Mouse (Mus musculus) liver, embryonic 12.5 days (tissue): ENCODE measurements around the gene Tbl1x. TPM values are rescaled to one million over a fixed set of nuclear protein-coding genes. Genes with fewer than 3 reads are reported as not detected.
"Not testable (repeated sequence)": the region's sequence is repeated elsewhere in the genome, so short reads cannot be mapped to it uniquely, and the experiment has no call there.

ENCODE experiments used
- ATAC-seq: fragments of 200-750 bp; cut with Nextera tagmentation; 2 replicates; pipeline ENCODE4 v1.8.0; 2017; ENCODE audit warnings: moderate number of reproducible peaks, mild to moderate bottlenecking, moderate library complexity
- H3K27ac ChIP-seq: fragments of 300-500 bp; sonication (generic); 2 replicates; pipeline ENCODE4 v1.5.1; 2016; ENCODE audit warnings: mild to moderate bottlenecking
- H3K27me3 ChIP-seq: fragments of 300-500 bp; sonication (generic); replicated peaks from 2 replicates; pipeline ENCODE4 v1.6.1; 2016; ENCODE audit warnings: mild to moderate bottlenecking, moderate library complexity
- H3K36me3 ChIP-seq: fragments of 300-500 bp; sonication (generic); 2 replicates; pipeline ENCODE4 v1.6.1; 2016; ENCODE audit warnings: mild to moderate bottlenecking, moderate library complexity
- H3K4me1 ChIP-seq: fragments of 300-500 bp; sonication (generic); 2 replicates; pipeline ENCODE4 v1.6.1; 2016
- H3K4me2 ChIP-seq: fragments of 300-500 bp; sonication (generic); 2 replicates; pipeline ENCODE4 v1.6.1; 2016; ENCODE audit warnings: mild to moderate bottlenecking, moderate library complexity
- H3K4me3 ChIP-seq: fragments of 300-500 bp; sonication (generic); 2 replicates; pipeline ENCODE4 v1.5.1; 2016; ENCODE audit warnings: mild to moderate bottlenecking, moderate library complexity
- H3K9ac ChIP-seq: fragments of 300-500 bp; sonication (generic); 2 replicates; pipeline ENCODE4 v1.6.1; 2016; ENCODE audit warnings: mild to moderate bottlenecking, moderate library complexity
- H3K9me3 ChIP-seq: fragments of 300-500 bp; sonication (generic); replicated peaks from 2 replicates; pipeline ENCODE4 v1.6.1; 2016; ENCODE audit warnings: mild to moderate bottlenecking, moderate library complexity
- WGBS: fragments of 180-500 bp; shearing (Covaris S2); methylation state at CpG from one replicate; pipeline ENCODE4 v1.1.7; 2016; ENCODE audit not compliant: insufficient replicate concordance; 5-methylcytosine and 5-hydroxymethylcytosine counted together
- polyA plus RNA-seq: library from polyadenylated mRNA; unstranded; fragments of >200 nt; fragmentation: Nextera tagmentation; extraction: Ambion mirVana; gene quantifications from 2 replicates; pipeline ENCODE4 v1.2.1, GENCODE M21; 2016

The Tbl1x gene
- polyA plus RNA-seq, 1 experiment from 2014 or later = 27.1 TPM

- Histone ChIP-seq H3K27ac (peak overlapping the region; percentile 80), H3K9me3 (no peaks in the 10 kb centered on the region), H3K4me1 (peaks cover 42% of the 10 kb centered on the region), H3K36me3 (no peaks in the 10 kb centered on the region), H3K27me3 (no peaks in the 10 kb centered on the region), H3K4me2 (peak overlapping the region; percentile 86), H3K4me3 (peak overlapping the region; percentile 70), H3K9ac (peak overlapping the region; percentile 80)
- 10% methylated on average over 12 of the region's 12 CpGs for WGBS
- ATAC-seq = 0 out of 2 replicates have a peak, but pooled peaks have one; percentile 9
These were observed 1.2 kb downstream of the Tbl1x start for GRCm38 (mm10) chrX:77511994-77512485.

GRCm38 (mm10) chrX:77517274-77518085 lies 6.7 kb downstream of the Tbl1x start:
- Histone ChIP-seq H3K27ac (no peak overlapping the region), H3K9me3 (no peaks in the 10 kb centered on the region), H3K27me3 (no peaks in the 10 kb centered on the region), H3K4me1 (peaks cover 36% of the 10 kb centered on the region), H3K4me3 (no peak overlapping the region), H3K4me2 (no peak overlapping the region), H3K9ac (no peak overlapping the region), H3K36me3 (peaks cover 5% of the 10 kb centered on the region; the same call in 1 of the 2 replicates)
- no peak for ATAC-seq
- 28% methylated on average over 8 of the region's 8 CpGs for WGBS

- Histone ChIP-seq H3K27me3 (no peaks in the 10 kb centered on the region), H3K4me2 (no peak overlapping the region), H3K9me3 (no peaks in the 10 kb centered on the region), H3K4me3 (no peak overlapping the region), H3K9ac (no peak overlapping the region), H3K36me3 (peaks cover 5% of the 10 kb centered on the region; the same call in 1 of the 2 replicates), H3K4me1 (peaks cover 29% of the 10 kb centered on the region), H3K27ac (no peak overlapping the region)
- 61% methylated on average over 1 of the region's 1 CpGs for WGBS
- ATAC-seq = 0 out of 2 replicates have a peak, but pooled peaks have one; percentile 55
These were observed 8.1 kb downstream of the Tbl1x start for GRCm38 (mm10) chrX:77518929-77519328.

- H3K9ac ChIP-seq = no peak overlapping the region
- H3K4me1 ChIP-seq = 0 out of 2 replicates have a peak, but pooled peaks cover 9% of the 10 kb centered on the region
- no peaks in the 10 kb centered on the region for H3K27me3 ChIP-seq
- WGBS = 52% methylated on average over 3 of the region's 3 CpGs
- no peak overlapping the region for H3K4me3 ChIP-seq
- no peak overlapping the region for H3K4me2 ChIP-seq
- H3K36me3 ChIP-seq = peaks cover 5% of the 10 kb centered on the region; the same call in 1 of the 2 replicates
- ATAC-seq = no peak
- no peaks in the 10 kb centered on the region for H3K9me3 ChIP-seq
- H3K27ac ChIP-seq = no peak overlapping the region
These were observed 12.1 kb downstream of the Tbl1x start for GRCm38 (mm10) chrX:77522842-77523375.

GRCm38 (mm10) chrX:77525179-77525578 lies 14.4 kb downstream of the Tbl1x start:
- Histone ChIP-seq H3K4me1 (no peaks in the 10 kb centered on the region), H3K9me3 (no peaks in the 10 kb centered on the region), H3K27ac (no peak overlapping the region), H3K27me3 (no peaks in the 10 kb centered on the region), H3K4me2 (no peak overlapping the region), H3K36me3 (0 out of 2 replicates have a peak, but pooled peaks cover 3% of the 10 kb centered on the region), H3K9ac (no peak overlapping the region), H3K4me3 (no peak overlapping the region)
- WGBS = 67% methylated on average over 1 of the region's 1 CpGs
- no peak for ATAC-seq

GRCm38 (mm10) chrX:77528401-77528800 lies 17.6 kb downstream of the Tbl1x start:
- no peaks in the 10 kb centered on the region for H3K27me3 ChIP-seq
- H3K4me2 ChIP-seq = no peak overlapping the region
- no peak overlapping the region for H3K27ac ChIP-seq
- H3K4me3 ChIP-seq = no peak overlapping the region
- no peaks in the 10 kb centered on the region for H3K4me1 ChIP-seq
- 50% methylated on average over 1 of the region's 1 CpGs for WGBS
- H3K9ac ChIP-seq = no peak overlapping the region
- no peak for ATAC-seq
- 0 out of 2 replicates have a peak, but pooled peaks cover 3% of the 10 kb centered on the region for H3K36me3 ChIP-seq
- H3K9me3 ChIP-seq = no peaks in the 10 kb centered on the region

GRCm38 (mm10) chrX:77530997-77531396 lies 20.2 kb downstream of the Tbl1x start:
- ATAC-seq = no peak
- H3K9me3 ChIP-seq = no peaks in the 10 kb centered on the region
- H3K9ac ChIP-seq = no peak overlapping the region
- no peak overlapping the region for H3K27ac ChIP-seq
- no peaks in the 10 kb centered on the region for H3K27me3 ChIP-seq
- H3K4me3 ChIP-seq = no peak overlapping the region
- 0 out of 2 replicates have a peak, but pooled peaks cover 3% of the 10 kb centered on the region for H3K36me3 ChIP-seq
- no peak overlapping the region for H3K4me2 ChIP-seq
- H3K4me1 ChIP-seq = no peaks in the 10 kb centered on the region
- WGBS = 84% methylated on average over 2 of the region's 5 CpGs

- WGBS = 62% methylated on average over 2 of the region's 2 CpGs
- Histone ChIP-seq H3K27ac (no peak overlapping the region), H3K27me3 (no peaks in the 10 kb centered on the region)
These were observed 23.1 kb downstream of the Tbl1x start for GRCm38 (mm10) chrX:77533922-77534321.

GRCm38 (mm10) chrX:77539770-77540169 lies 29.0 kb downstream of the Tbl1x start:
- WGBS = 58% methylated on average over 4 of the region's 4 CpGs
- H3K4me3 ChIP-seq, H3K9ac ChIP-seq, H3K27me3 ChIP-seq, H3K36me3 ChIP-seq, H3K4me2 ChIP-seq, ATAC-seq, H3K9me3 ChIP-seq, H3K4me1 ChIP-seq, H3K27ac ChIP-seq: not testable (repeated sequence)

More at GRCm38 (mm10) chrX:77533922-77534321, 23.1 kb downstream of the Tbl1x start:
- no peaks in the 10 kb centered on the region for H3K9me3 ChIP-seq
- no peak overlapping the region for H3K4me2 ChIP-seq
- no peak for ATAC-seq
- no peaks in the 10 kb centered on the region for H3K4me1 ChIP-seq
- no peak overlapping the region for H3K9ac ChIP-seq
- H3K4me3 ChIP-seq = no peak overlapping the region
- H3K36me3 ChIP-seq = no peaks in the 10 kb centered on the region

GRCm38 (mm10) chrX:77544003-77544402 lies 33.2 kb downstream of the Tbl1x start:
- Histone ChIP-seq H3K9me3 (no peaks in the 10 kb centered on the region), H3K27ac (no peak overlapping the region), H3K4me1 (peaks cover 31% of the 10 kb centered on the region), H3K36me3 (no peaks in the 10 kb centered on the region), H3K4me2 (no peak overlapping the region), H3K4me3 (no peak overlapping the region), H3K9ac (no peak overlapping the region), H3K27me3 (no peaks in the 10 kb centered on the region)
- no peak for ATAC-seq

- Histone ChIP-seq H3K9ac (no peak overlapping the region), H3K27ac (no peak overlapping the region), H3K27me3 (no peaks in the 10 kb centered on the region), H3K4me2 (no peak overlapping the region), H3K4me1 (peaks cover 31% of the 10 kb centered on the region), H3K36me3 (no peaks in the 10 kb centered on the region), H3K9me3 (no peaks in the 10 kb centered on the region), H3K4me3 (no peak overlapping the region)
- no peak for ATAC-seq
- 75% methylated on average over 4 of the region's 4 CpGs for WGBS
These were observed 33.7 kb downstream of the Tbl1x start for GRCm38 (mm10) chrX:77544550-77544949.

GRCm38 (mm10) chrX:77545362-77546078 lies 34.7 kb downstream of the Tbl1x start:
- no peak overlapping the region for H3K4me2 ChIP-seq
- ATAC-seq = no peak

More at GRCm38 (mm10) chrX:77545362-77546078, 34.7 kb downstream of the Tbl1x start:
- no peaks in the 10 kb centered on the region for H3K36me3 ChIP-seq
- H3K27ac ChIP-seq = no peak overlapping the region
- H3K4me1 ChIP-seq = peaks cover 31% of the 10 kb centered on the region
- H3K27me3 ChIP-seq = no peaks in the 10 kb centered on the region
- H3K9ac ChIP-seq = no peak overlapping the region
- H3K4me3 ChIP-seq = no peak overlapping the region
- no peaks in the 10 kb centered on the region for H3K9me3 ChIP-seq
